Mouse (Mus musculus): ENCODE measurements around the gene Serac1. TPM values are rescaled to one million over a fixed set of nuclear protein-coding genes. Genes with fewer than 3 reads are reported as not detected.

The Serac1 gene
- total RNA-seq (2023) = 4.5 and 4.8 TPM in 2 replicates

DNA sequence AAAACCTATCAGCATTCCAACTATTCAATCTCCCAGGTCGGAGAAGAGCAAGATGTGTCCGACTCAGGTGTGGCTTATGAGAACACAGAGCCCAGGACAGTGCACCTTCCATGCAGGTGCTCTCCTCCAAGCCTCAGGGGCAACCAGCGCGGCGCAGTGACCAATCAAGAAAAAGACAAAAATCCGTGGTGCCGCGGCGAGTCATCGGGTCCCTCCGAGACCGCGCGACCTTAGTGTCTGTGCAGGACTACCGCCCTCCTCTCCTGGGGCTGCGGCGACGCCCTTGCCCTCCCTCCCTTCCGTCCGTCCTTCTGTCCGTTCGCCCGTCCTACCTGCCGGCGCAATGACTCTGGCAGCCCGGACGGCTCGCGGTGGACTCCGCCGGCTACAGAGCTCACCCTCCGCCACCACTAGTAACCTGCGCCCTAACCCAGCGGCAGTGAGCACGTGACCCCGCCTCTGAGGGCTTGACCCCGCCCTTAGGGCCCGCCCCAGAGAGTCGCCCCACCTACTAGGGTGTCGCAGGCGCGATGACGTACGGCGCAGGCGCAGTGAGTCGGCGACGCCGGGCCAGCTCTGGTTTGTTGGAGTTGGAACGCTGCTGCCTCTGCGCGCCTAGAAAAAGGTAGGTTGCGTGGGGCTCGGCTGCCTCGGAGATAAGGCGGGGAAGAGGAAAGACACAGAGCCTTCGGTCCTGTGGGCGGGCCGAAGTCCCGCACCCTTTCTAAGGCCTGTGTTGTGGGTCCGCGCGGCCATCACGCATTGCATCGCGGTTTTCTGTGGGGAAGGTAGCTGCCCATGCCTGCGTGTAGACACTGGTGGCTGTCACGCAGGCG, at the start of gene Serac1, which contains the start of gene Gtf2h5:
Gene Serac1, minus strand, starts transcription at position 455 of the 836 bp plus-strand sequence.
Gene Gtf2h5, plus strand, starts transcription at position 500 of the 836 bp plus-strand sequence.

DNA sequence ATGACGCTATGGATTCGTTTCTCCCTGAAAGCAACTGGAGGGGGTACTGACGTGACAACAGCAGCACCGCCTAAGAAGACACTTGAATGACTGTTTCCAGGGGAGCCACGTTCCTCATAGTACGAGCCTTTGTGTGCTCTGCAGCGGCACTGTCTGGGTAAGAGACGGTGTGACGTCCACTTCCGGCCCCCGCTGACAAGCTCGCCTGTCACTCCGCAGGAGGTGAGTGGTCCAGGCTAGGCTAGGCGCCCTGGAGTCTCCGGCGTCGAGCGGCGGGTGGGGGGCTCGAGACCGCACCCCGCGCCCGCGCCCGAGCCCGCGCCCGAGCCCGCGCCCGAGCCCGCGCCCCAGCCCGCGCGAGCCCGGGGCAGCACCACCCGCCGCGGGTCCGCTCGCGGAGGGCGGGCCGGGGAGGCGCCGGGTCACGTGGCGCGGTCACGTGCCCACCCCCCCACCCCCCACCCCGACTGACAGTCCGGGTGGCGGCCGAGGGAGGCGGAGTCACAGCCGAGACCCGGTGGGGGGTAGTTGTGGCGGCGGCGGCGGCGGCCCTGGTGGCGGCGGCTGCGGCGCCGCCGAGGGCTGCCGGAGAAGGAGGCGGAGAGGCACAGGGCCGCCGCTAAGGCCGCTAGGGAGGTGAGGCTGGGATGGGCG, 26.9 kb upstream of the Serac1 start, which contains the start of gene Tulp4:
Gene Tulp4, plus strand, starts transcription at position 77 of the 654 bp plus-strand sequence.

Other genes starting within 250 kb of the Serac1 start
- 22.4 and 22.9 TPM in 2 replicates for gene Snx9, start 238.4 kb downstream of the Serac1 start, total RNA-seq (2023)
- 26.6 and 33.8 TPM in 2 replicates for gene Synj2, start 138.5 kb downstream of the Serac1 start, total RNA-seq (2023)
- 29.1 and 37.1 TPM in 2 replicates for gene Gtf2h5, start within 50 bp of the Serac1 start, total RNA-seq (2023)
- 13.4 and 13.6 TPM in 2 replicates for gene Tulp4, start 26.7 kb upstream of the Serac1 start, total RNA-seq (2023)
- 8.9 and 13.5 TPM in 2 replicates for gene Tmem181a, start 177.1 kb upstream of the Serac1 start, total RNA-seq (2023)
- gene Dynlt1a, start 237.8 kb upstream of the Serac1 start, total RNA-seq (2023) = 6.2 and 8.5 TPM in 2 replicates

Data from neutrophil, adult 65 days (primary cell).